Mouse (Mus musculus) E14TG2a.4 (cell line): ENCODE data around the gene Chd2.
A peak's percentile ranks its signal among the peaks of the same experiment; 100 is the strongest.

Source experiments
- H3K27me3 ChIP-seq: 2 replicates; pipeline ENCODE4 v1.6.1; 2014; ENCODE audit warnings: low read length, control low read depth; ENCODE audit not compliant: insufficient read depth
- H3K36me3 ChIP-seq: 2 replicates; pipeline ENCODE4 v1.6.1; 2014; ENCODE audit warnings: low read length, control low read depth; ENCODE audit not compliant: insufficient read depth
- H3K4me1 ChIP-seq: replicated peaks from 2 replicates; pipeline ENCODE4 v1.6.1; 2014; ENCODE audit warnings: low read depth, low read length, control low read depth
- H3K4me3 ChIP-seq: replicated peaks from 2 replicates; pipeline ENCODE4 v1.5.1; 2014; ENCODE audit warnings: mild to moderate bottlenecking, low read length
- H3K9me3 ChIP-seq: 2 replicates; pipeline ENCODE4 v1.6.1; 2014; ENCODE audit warnings: low read length, control low read depth
- CTCF ChIP-seq: conservative IDR thresholded peaks from 2 replicates; pipeline ENCODE4 v1.5.1; 2014; ENCODE audit warnings: low read length
- NANOG ChIP-seq: IDR thresholded peaks from 2 replicates; pipeline ENCODE4 v1.6.1; 2014; ENCODE audit warnings: borderline replicate concordance, low read length, mixed read lengths
- POU5F1 ChIP-seq: IDR thresholded peaks from 2 replicates; pipeline ENCODE4 v1.6.1; 2014; ENCODE audit warnings: low read length, borderline replicate concordance

Chd2 gene

DNA sequence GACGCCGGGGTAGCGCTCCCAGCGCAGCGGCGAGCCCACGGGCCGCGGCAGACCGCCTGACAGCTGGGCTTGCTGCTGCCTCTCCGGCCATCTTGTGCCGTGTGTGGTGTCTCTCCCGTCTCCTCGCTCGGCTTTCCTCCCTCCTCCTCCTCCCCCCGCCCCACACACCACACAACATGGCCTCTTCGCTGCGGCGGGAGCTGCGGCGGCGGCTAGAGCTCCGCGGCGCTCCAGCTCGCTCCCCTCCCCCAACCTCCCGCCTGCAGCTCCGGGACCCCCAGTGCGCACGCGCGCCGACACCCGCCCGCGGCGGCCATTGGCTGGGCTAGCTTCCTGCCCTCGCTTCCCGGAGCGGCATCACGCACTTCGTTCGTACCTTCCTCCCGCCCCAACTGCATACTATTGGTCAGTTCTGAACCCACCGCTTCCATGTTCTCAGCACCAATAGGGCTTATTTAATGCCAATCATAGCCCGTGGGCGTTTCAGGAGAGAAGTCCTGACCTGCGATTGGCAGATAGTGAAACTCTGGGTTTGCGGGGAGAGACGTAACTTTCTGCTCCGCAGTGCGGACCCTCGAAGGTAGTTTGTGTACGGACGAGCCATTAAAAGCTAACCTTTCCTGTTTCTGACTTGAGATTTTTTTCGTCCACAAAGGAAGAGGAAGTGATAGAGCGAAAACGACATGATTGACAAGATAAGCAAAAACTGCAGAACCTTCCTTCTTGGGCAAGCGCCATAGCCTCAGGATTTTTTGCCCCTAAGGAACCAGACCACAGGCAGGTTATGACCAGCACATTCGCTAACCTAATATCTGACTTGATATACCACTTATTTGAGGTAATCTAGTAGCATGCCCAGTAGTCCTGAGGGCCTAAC lies 16.9 kb upstream of the Chd2 start:
- TF ChIP-seq NANOG (no peak), CTCF (no peak), POU5F1 (no peak)
- peaks cover 5% of the 10 kb centered on the region; the same call in 1 of the 2 replicates for H3K27me3 ChIP-seq
- peak overlapping the region; percentile 95 for H3K4me3 ChIP-seq
- H3K36me3 ChIP-seq, result peaks cover 10% of the 10 kb centered on the region; the same call in 1 of the 2 replicates
- H3K4me1 ChIP-seq, result peaks cover 50% of the 10 kb centered on the region
- no peaks in the 10 kb centered on the region for H3K9me3 ChIP-seq

GRCm38 (mm10) chr7:73557671-73558265 lies 16.1 kb upstream of the Chd2 start:
- TF ChIP-seq POU5F1, result no peak
- no peak for TF ChIP-seq NANOG
- no peak for TF ChIP-seq CTCF
- H3K27me3 ChIP-seq, result no peaks in the 10 kb centered on the region
- H3K4me1 ChIP-seq, result peaks cover 50% of the 10 kb centered on the region

DNA sequence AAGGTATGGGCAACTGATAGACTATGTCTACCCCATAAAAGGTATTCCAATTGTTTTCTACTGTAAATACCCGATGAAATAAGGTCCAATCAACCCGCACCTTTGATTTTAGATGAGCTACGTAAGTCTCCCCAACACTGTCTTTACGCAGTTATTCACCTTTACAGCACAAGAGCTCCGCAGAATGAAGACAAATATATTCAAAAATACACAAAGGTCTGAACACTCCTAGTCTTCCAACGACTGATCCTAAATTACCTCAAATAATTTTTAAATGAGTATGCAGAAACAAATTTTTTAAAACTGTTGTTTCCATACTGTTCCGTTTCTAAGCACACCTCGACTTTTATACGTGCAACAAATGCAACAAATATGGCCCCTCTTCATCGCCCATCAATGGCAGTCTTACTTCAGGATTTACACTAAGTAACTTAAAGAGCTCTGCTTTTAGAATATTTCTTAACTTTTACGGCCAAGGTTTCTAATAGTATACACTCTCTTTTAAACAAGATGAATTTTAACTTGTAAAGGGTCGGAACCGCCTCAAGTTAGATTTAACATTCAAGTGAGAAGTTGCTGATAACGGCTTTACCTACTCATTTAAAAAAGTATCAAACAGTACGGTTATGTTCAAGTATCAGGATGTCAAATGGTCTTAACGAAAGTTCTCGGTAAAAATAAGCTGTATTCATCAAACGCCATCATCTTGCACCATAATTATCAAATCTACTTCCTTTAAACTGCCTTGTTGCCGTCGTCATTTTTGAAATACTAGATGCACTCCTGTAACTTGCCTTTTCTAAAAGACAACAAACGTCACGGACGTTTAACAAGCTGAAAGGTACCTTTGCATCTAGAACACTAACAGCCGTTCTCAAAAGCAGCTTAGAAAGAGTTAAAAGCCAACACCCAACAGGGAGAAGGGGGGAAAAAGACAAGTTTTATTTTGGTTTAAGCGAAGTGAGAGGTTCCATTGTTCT lies 15.3 kb upstream of the Chd2 start:
- Histone ChIP-seq H3K36me3 (peaks cover 19% of the 10 kb centered on the region), H3K9me3 (no peaks in the 10 kb centered on the region), H3K4me3 (peak overlapping the region; percentile 95), H3K27me3 (no peaks in the 10 kb centered on the region), H3K4me1 (peaks cover 52% of the 10 kb centered on the region)
- TF ChIP-seq CTCF (no peak), NANOG (no peak)

More at GRCm38 (mm10) chr7:73557671-73558265, 16.1 kb upstream of the Chd2 start:
- H3K9me3 ChIP-seq, result no peaks in the 10 kb centered on the region
- H3K4me3 ChIP-seq, result peak overlapping the region; percentile 95
- H3K36me3 ChIP-seq, result peaks cover 11% of the 10 kb centered on the region

DNA sequence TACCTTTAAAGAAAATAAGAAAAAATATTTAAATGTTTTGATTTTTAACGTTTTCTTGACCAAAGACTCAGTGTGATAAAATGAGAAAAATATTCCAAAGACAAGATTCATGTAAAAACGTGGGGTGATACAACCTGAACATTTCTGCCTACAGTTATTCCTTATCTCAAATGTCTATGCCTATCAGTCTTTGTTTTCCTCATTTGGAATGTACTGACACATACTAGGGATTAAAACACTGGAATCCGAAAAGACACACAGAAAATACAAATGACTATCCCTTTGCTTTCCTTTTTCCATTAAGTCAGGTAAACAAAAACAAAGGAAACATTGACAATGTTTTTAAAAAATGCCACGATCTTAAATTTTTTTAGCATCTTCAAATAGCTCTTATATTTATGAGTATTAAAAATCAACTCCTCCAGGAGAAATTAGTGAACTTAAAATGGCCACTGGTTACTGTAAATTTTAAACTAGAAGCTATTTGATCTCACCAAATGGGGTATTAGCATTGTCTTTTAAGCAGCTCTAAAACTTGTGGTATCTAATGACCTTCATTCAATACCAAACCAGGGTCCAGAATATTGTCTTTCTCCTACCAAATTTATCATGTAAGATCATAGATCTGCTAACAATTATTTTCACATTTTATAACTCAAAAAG lies 14.4 kb upstream of the Chd2 start:
- peak overlapping the region; percentile 95 for H3K4me3 ChIP-seq
- no peaks in the 10 kb centered on the region for H3K9me3 ChIP-seq
- H3K36me3 ChIP-seq, result peaks cover 27% of the 10 kb centered on the region
- peaks cover 46% of the 10 kb centered on the region for H3K4me1 ChIP-seq
- H3K27me3 ChIP-seq, result no peaks in the 10 kb centered on the region
- TF ChIP-seq POU5F1, result no peak
- no peak for TF ChIP-seq CTCF
- no peak for TF ChIP-seq NANOG

DNA sequence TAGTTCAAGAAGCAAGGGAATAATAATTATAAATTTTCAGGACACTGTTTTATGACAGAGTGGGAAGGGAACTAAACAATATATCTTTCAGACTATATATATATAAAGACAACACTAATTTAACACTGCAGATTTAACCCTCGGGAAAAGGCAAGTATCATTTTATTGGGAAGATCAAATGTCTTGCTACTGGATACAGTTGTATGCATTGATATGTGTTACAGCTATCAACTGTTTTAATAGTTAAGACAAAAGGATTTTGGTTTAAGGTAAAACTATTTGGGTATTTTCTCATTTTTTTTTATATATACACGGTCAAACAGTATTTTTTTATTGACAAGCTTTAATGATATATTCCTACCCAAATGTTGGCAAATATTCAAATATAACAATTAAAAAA lies 13.2 kb upstream of the Chd2 start:
- H3K36me3 ChIP-seq, result peaks cover 34% of the 10 kb centered on the region
- TF ChIP-seq NANOG (no peak), CTCF (no peak), POU5F1 (no peak)
- H3K4me3 ChIP-seq, result no peak overlapping the region

DNA sequence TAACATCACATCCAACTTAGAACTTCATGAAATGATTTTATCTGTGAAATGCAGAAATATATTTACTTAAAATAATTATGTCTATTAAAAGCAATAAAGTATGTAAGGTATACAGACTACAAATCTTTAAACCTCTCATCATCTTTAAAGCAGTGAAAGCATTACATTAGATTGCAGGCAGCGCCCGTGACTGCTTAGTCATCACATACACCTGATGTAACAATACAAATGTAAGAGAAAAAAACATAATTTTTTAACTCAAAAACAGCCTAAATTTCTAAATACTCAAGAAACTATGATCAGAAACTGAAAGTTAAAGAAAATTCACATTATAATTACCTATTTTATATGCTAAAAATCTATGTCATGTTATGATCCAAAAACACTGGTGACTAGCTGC lies 11.5 kb upstream of the Chd2 start:
- peaks cover 38% of the 10 kb centered on the region for H3K4me1 ChIP-seq
- TF ChIP-seq CTCF (no peak), POU5F1 (no peak), NANOG (no peak)
- H3K9me3 ChIP-seq, result no peaks in the 10 kb centered on the region
- no peaks in the 10 kb centered on the region for H3K27me3 ChIP-seq
- peaks cover 49% of the 10 kb centered on the region for H3K36me3 ChIP-seq
- H3K4me3 ChIP-seq, result no peak overlapping the region

More for the DNA sequence above, 13.2 kb upstream of the Chd2 start:
- H3K27me3 ChIP-seq, result no peaks in the 10 kb centered on the region
- H3K4me1 ChIP-seq, result peaks cover 38% of the 10 kb centered on the region
- no peaks in the 10 kb centered on the region for H3K9me3 ChIP-seq

DNA sequence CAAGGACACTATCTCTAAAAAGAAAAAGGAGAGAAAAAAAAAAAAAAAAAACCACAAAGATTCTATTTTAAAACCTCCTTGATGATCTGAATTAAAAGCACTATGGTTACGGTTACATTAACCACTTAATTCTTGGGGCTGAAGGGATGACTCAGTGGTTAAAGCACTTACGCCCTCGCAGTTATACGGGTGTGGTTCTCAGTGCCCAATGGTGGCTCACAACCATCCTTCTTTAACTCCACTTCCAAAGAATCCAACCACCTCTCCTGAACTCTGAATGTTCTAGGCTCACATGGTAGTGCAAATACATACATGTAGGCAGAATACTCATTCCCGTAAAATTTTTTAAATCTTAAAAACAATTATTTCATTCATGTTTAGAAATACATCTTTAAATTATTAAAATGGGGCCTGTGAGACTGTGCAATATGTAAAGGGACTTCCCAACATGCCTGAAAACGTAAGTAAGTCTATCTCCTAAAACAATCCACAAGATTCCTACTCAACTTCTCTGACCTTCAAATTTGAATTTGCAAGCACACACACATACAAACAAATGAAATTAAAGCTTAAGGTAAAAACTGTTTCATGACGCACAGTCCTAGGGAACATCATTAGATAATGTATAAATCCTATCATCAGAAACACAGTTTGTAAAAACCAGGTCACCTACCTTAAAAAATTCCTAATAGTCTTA lies 10.6 kb upstream of the Chd2 start:
- Histone ChIP-seq H3K4me1 (peaks cover 46% of the 10 kb centered on the region), H3K36me3 (peaks cover 52% of the 10 kb centered on the region), H3K4me3 (no peak overlapping the region), H3K9me3 (no peaks in the 10 kb centered on the region), H3K27me3 (no peaks in the 10 kb centered on the region)
- TF ChIP-seq CTCF (no peak), NANOG (no peak), POU5F1 (no peak)
